Mouse (Mus musculus): ENCODE results near the gene Gm13279. TPM values are rescaled to one million over a fixed set of nuclear protein-coding genes. Genes with fewer than 3 reads are reported as not detected.
"Not testable (repeated sequence)": the region's sequence is repeated elsewhere in the genome, so short reads cannot be mapped to it uniquely, and the experiment has no call there.

Gene Gm13279
- polyA plus RNA-seq, 1 experiment from 2014 or later: not detected

DNA sequence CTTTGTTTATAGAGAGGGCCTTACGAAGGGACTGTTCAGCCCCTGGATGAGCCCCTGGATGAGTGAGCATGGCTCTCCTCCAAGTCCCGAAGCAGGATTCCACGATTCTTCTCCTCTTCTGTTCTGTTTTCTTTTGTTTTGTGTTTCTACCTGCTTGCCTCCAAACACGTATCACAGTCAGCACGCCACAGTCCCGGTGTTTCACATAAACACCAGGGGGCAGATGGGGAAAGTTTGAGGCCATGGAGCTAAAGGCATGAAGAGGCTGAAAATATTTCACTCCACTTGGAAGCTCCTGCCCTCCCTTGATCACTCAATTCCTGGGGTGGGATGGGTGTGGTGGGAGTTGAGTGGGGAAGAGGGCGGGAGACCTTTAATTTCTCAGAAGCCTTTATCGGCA is 35.4 kb upstream of the Gm13279 start:
- WGBS: 47% methylated on average over 6 of the region's 8 CpGs
- H3K36me3 ChIP-seq (ENCODE audit: control insufficient read depth, insufficient read depth, low read length); ATAC-seq (replicated peaks; ENCODE audit: low FRiP score, low TSS enrichment, low read depth); H3K9me3 ChIP-seq (ENCODE audit: control insufficient read depth, low read length); H3K4me1 ChIP-seq (replicated peaks; ENCODE audit: control insufficient read depth, insufficient read depth, low read length); DNase-seq (ENCODE audit: low spot score); H3K4me3 ChIP-seq (ENCODE audit: low read depth, low read length); H3K9ac ChIP-seq (ENCODE audit: low read length); H3K27me3 ChIP-seq (replicated peaks; ENCODE audit: control insufficient read depth, insufficient read depth, low read length); H3K4me2 ChIP-seq (ENCODE audit: low read length); H3K27ac ChIP-seq (ENCODE audit: low read depth): not testable (repeated sequence)

DNA sequence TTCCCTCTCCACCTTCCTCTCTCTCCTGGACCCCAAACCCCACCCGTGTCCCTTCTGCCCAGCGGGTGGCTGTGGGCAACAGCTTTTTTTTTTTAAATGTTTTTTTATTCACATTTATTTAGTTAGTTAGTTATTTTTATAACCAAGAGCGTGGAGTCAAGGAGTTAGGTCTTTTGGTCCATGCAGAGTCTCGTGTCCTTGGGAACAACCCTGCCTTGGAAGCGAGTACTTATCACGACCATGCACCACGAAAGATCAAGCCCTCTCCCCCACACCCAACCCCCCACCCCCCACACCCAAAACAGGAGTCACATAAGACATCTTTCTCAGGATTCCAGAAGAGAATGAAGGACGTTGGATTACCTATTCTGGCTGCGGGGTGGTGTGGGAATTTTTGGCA is 34.9 kb upstream of the Gm13279 start:
- 56% methylated on average over 9 of the region's 9 CpGs for WGBS
- not testable (repeated sequence) for H3K27me3 ChIP-seq (replicated peaks; ENCODE audit: control insufficient read depth, insufficient read depth, low read length); DNase-seq (ENCODE audit: low spot score); H3K36me3 ChIP-seq (ENCODE audit: control insufficient read depth, insufficient read depth, low read length); H3K9ac ChIP-seq (ENCODE audit: low read length); H3K27ac ChIP-seq (ENCODE audit: low read depth); ATAC-seq (replicated peaks; ENCODE audit: low FRiP score, low TSS enrichment, low read depth); H3K4me3 ChIP-seq (ENCODE audit: low read depth, low read length); H3K9me3 ChIP-seq (ENCODE audit: control insufficient read depth, low read length); H3K4me2 ChIP-seq (ENCODE audit: low read length); H3K4me1 ChIP-seq (replicated peaks; ENCODE audit: control insufficient read depth, insufficient read depth, low read length)

DNA sequence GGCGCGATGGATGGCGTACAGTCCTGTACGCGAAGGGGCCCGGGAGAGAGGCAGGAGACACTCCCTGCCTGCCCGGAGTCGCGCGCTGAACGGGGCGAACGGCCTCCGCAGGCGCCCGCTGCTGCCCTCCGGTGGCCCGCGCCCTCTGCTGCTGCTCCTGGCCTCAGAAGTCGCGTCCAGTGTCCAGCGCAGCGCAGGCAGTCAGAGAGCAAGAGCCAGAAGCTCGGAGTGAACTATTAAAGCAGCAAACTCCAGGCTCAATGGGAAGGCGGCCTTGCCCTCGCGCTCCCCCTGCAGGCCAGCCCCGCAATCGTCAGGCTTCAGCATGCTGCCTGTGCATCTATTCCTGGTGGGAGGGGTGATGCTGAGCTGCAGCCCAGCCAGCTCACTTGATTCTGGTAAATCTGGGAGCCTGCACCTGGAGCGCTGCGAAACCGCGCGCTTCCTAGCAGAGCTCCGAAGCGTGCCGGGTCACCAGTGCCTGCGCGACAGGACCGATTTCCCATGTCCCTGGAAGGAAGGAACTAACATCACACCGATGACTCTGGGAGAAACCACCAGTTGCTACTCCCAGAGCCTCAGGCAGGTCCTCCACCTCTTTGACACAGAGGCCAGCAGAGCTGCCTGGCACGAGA is 33.7 kb upstream of the Gm13279 start:
- not testable (repeated sequence) for ATAC-seq (replicated peaks; ENCODE audit: low FRiP score, low TSS enrichment, low read depth); H3K36me3 ChIP-seq (ENCODE audit: control insufficient read depth, insufficient read depth, low read length); H3K4me1 ChIP-seq (replicated peaks; ENCODE audit: control insufficient read depth, insufficient read depth, low read length); H3K9me3 ChIP-seq (ENCODE audit: control insufficient read depth, low read length); H3K27me3 ChIP-seq (replicated peaks; ENCODE audit: control insufficient read depth, insufficient read depth, low read length); H3K27ac ChIP-seq (ENCODE audit: low read depth)
- H3K4me2 ChIP-seq (ENCODE audit: low read length): peak overlapping the region; percentile 42
- peak; percentile 69 for DNase-seq (ENCODE audit: low spot score)
- WGBS: 3% methylated on average over 28 of the region's 42 CpGs
- H3K9ac ChIP-seq (ENCODE audit: low read length): 0 out of 2 replicates have a peak overlapping the region, but pooled peaks have one; percentile 27
- peak overlapping the region; percentile 32 for H3K4me3 ChIP-seq (ENCODE audit: low read depth, low read length)

DNA sequence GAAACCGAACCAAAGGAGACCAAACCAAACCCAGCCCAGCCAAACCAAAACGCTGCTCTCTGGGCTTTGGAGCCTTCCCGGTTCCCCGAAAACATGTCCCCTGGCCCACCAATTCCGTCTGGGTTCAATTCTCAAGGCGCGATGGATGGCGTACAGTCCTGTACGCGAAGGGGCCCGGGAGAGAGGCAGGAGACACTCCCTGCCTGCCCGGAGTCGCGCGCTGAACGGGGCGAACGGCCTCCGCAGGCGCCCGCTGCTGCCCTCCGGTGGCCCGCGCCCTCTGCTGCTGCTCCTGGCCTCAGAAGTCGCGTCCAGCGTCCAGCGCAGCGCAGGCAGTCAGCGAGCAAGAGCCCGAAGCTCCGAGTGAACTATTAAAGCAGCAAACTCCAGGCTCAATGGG is 23.7 kb upstream of the Gm13279 start, which contains the start of gene Gm13290:
Gene Gm13290, plus strand, starts transcription at position 301 of the 400 bp plus-strand sequence.
- H3K4me2 ChIP-seq (ENCODE audit: low read length); H3K4me1 ChIP-seq (replicated peaks; ENCODE audit: control insufficient read depth, insufficient read depth, low read length); H3K9ac ChIP-seq (ENCODE audit: low read length); DNase-seq (ENCODE audit: low spot score); H3K27me3 ChIP-seq (replicated peaks; ENCODE audit: control insufficient read depth, insufficient read depth, low read length); H3K27ac ChIP-seq (ENCODE audit: low read depth); H3K4me3 ChIP-seq (ENCODE audit: low read depth, low read length); H3K36me3 ChIP-seq (ENCODE audit: control insufficient read depth, insufficient read depth, low read length); H3K9me3 ChIP-seq (ENCODE audit: control insufficient read depth, low read length); ATAC-seq (replicated peaks; ENCODE audit: low FRiP score, low TSS enrichment, low read depth): not testable (repeated sequence)
- WGBS: no CpG with 5 or more reads among the region's 32 CpGs

DNA sequence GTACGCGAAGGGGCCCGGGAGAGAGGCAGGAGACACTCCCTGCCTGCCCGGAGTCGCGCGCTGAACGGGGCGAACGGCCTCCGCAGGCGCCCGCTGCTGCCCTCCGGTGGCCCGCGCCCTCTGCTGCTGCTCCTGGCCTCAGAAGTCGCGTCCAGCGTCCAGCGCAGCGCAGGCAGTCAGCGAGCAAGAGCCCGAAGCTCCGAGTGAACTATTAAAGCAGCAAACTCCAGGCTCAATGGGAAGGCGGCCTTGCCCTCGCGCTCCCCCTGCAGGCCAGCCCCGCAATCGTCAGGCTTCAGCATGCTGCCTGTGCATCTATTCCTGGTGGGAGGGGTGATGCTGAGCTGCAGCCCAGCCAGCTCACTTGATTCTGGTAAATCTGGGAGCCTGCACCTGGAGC is 20.6 kb upstream of the Gm13279 start, which contains the start of gene Gm13289:
Gene Gm13289, plus strand, starts transcription at position 301 of the 400 bp plus-strand sequence.
- H3K27ac ChIP-seq (ENCODE audit: low read depth); DNase-seq (ENCODE audit: low spot score); H3K27me3 ChIP-seq (replicated peaks; ENCODE audit: control insufficient read depth, insufficient read depth, low read length); H3K9ac ChIP-seq (ENCODE audit: low read length); ATAC-seq (replicated peaks; ENCODE audit: low FRiP score, low TSS enrichment, low read depth); H3K9me3 ChIP-seq (ENCODE audit: control insufficient read depth, low read length); H3K4me2 ChIP-seq (ENCODE audit: low read length); H3K36me3 ChIP-seq (ENCODE audit: control insufficient read depth, insufficient read depth, low read length); H3K4me3 ChIP-seq (ENCODE audit: low read depth, low read length); H3K4me1 ChIP-seq (replicated peaks; ENCODE audit: control insufficient read depth, insufficient read depth, low read length): not testable (repeated sequence)
- no CpG with 5 or more reads among the region's 29 CpGs for WGBS

DNA sequence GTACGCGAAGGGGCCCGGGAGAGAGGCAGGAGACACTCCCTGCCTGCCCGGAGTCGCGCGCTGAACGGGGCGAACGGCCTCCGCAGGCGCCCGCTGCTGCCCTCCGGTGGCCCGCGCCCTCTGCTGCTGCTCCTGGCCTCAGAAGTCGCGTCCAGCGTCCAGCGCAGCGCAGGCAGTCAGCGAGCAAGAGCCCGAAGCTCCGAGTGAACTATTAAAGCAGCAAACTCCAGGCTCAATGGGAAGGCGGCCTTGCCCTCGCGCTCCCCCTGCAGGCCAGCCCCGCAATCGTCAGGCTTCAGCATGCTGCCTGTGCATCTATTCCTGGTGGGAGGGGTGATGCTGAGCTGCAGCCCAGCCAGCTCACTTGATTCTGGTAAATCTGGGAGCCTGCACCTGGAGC is 17.6 kb upstream of the Gm13279 start, which contains the start of gene Gm13272:
Gene Gm13272, plus strand, starts transcription at position 301 of the 400 bp plus-strand sequence.
- not testable (repeated sequence) for H3K9ac ChIP-seq (ENCODE audit: low read length); DNase-seq (ENCODE audit: low spot score); H3K27ac ChIP-seq (ENCODE audit: low read depth); ATAC-seq (replicated peaks; ENCODE audit: low FRiP score, low TSS enrichment, low read depth); H3K9me3 ChIP-seq (ENCODE audit: control insufficient read depth, low read length); H3K36me3 ChIP-seq (ENCODE audit: control insufficient read depth, insufficient read depth, low read length); H3K4me2 ChIP-seq (ENCODE audit: low read length); H3K4me3 ChIP-seq (ENCODE audit: low read depth, low read length); H3K27me3 ChIP-seq (replicated peaks; ENCODE audit: control insufficient read depth, insufficient read depth, low read length); H3K4me1 ChIP-seq (replicated peaks; ENCODE audit: control insufficient read depth, insufficient read depth, low read length)
- WGBS: no CpG with 5 or more reads among the region's 29 CpGs

DNA sequence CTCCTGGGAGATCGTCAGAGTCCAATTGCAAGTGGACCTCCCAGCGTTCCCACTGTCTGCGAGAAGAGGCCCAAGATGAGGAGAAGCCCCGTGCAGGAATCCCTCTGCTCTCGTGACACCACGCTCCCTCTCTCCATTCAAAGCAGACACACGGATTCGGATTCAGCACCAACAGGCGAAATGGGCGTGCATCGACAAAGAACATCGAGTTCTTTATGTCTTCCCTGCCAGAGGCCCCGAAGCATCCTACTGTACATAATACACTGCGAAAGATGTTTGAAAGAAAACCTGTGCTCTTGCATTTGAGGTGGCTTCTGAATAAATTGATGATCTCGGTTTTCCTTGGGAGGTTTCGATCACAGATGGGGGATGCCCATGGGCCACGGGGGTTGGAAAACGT is 16.9 kb upstream of the Gm13279 start:
- not testable (repeated sequence) for H3K4me1 ChIP-seq (replicated peaks; ENCODE audit: control insufficient read depth, insufficient read depth, low read length); H3K4me2 ChIP-seq (ENCODE audit: low read length); DNase-seq (ENCODE audit: low spot score); H3K27me3 ChIP-seq (replicated peaks; ENCODE audit: control insufficient read depth, insufficient read depth, low read length); H3K27ac ChIP-seq (ENCODE audit: low read depth); H3K4me3 ChIP-seq (ENCODE audit: low read depth, low read length); ATAC-seq (replicated peaks; ENCODE audit: low FRiP score, low TSS enrichment, low read depth); H3K9me3 ChIP-seq (ENCODE audit: control insufficient read depth, low read length); H3K9ac ChIP-seq (ENCODE audit: low read length); H3K36me3 ChIP-seq (ENCODE audit: control insufficient read depth, insufficient read depth, low read length)
- 49% methylated on average over 15 of the region's 18 CpGs for WGBS

DNA sequence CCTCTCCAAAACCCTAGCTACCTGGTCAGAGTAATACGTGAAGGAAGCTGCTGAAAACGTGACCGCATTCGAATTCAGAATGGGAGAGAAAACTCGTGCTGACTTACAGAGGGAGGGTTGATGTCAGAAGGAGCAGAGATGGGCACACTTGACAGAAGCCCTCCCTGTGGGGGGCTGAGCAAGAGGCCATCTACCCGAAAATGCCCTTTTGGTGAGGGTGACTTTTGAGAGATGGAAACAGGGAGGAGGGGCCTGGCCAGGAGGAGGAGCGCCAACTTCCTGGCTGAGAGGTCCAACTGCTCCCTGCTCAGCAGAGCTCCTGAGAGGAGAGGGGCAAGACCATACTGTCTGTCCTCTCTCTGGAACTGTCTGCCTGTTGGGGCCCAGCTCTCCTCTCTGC is 15.4 kb upstream of the Gm13279 start, which contains the start of gene Ifnz:
Gene Ifnz, plus strand, starts transcription at position 301 of the 400 bp plus-strand sequence.
- not testable (repeated sequence) for DNase-seq (ENCODE audit: low spot score); ATAC-seq (replicated peaks; ENCODE audit: low FRiP score, low TSS enrichment, low read depth); H3K4me1 ChIP-seq (replicated peaks; ENCODE audit: control insufficient read depth, insufficient read depth, low read length); H3K9me3 ChIP-seq (ENCODE audit: control insufficient read depth, low read length); H3K36me3 ChIP-seq (ENCODE audit: control insufficient read depth, insufficient read depth, low read length); H3K4me3 ChIP-seq (ENCODE audit: low read depth, low read length); H3K27ac ChIP-seq (ENCODE audit: low read depth); H3K9ac ChIP-seq (ENCODE audit: low read length); H3K27me3 ChIP-seq (replicated peaks; ENCODE audit: control insufficient read depth, insufficient read depth, low read length)
- 36% methylated on average over 3 of the region's 7 CpGs for WGBS
- peak within 1 kb of the TSS; percentile 29; the same call in 1 of the 2 replicates for H3K4me2 ChIP-seq (ENCODE audit: low read length)

DNA sequence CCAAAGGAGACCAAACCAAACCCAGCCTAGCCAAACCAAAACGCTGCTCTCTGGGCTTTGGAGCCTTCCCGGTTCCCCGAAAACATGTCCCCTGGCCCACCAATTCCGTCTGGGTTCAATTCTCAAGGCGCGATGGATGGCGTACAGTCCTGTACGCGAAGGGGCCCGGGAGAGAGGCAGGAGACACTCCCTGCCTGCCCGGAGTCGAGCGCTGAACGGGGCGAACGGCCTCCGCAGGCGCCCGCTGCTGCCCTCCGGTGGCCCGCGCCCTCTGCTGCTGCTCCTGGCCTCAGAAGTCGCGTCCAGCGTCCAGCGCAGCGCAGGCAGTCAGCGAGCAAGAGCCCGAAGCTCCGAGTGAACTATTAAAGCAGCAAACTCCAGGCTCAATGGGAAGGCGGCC is 14.9 kb upstream of the Gm13279 start:
- DNase-seq (ENCODE audit: low spot score); H3K27me3 ChIP-seq (replicated peaks; ENCODE audit: control insufficient read depth, insufficient read depth, low read length); H3K9ac ChIP-seq (ENCODE audit: low read length); H3K4me3 ChIP-seq (ENCODE audit: low read depth, low read length); H3K4me1 ChIP-seq (replicated peaks; ENCODE audit: control insufficient read depth, insufficient read depth, low read length); H3K36me3 ChIP-seq (ENCODE audit: control insufficient read depth, insufficient read depth, low read length); H3K27ac ChIP-seq (ENCODE audit: low read depth); ATAC-seq (replicated peaks; ENCODE audit: low FRiP score, low TSS enrichment, low read depth); H3K9me3 ChIP-seq (ENCODE audit: control insufficient read depth, low read length): not testable (repeated sequence)
- 0% methylated on average over 3 of the region's 31 CpGs for WGBS
- peak overlapping the region; percentile 29; the same call in 1 of the 2 replicates for H3K4me2 ChIP-seq (ENCODE audit: low read length)

Data from intestine, embryonic 14.5 days (tissue).